In the genomic region with DNA sequence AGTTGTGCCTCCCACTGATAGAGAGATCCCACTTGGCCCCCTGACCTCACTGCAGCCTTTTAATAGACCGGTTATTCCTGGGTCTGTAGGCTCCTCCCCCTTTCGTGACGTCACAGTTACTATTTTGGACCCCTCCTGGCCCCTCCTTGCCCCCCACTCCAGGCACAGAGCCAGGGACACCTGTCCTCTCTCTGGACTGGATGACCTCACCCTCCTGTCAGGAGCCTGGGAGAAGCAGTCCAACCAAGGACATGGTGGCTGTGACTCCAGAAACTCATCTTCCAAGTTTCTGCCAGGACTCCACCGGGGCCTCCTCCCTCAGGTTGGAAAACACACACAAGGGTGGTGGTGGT, we compare ENCODE assay signal across 7 mouse cellular contexts. TPM values are rescaled to one million over a fixed set of nuclear protein-coding genes. Genes with fewer than 3 reads are reported as not detected.
DNase-seq lines count a peak whose midpoint lies in the region; ATAC-seq and TF ChIP-seq lines count a peak whose summit lies in the region.

No protein-coding gene starts in this region.

- WGBS in neural tube, embryonic 11.5 days: 81% methylated on average over 4 of the region's 4 CpGs
- 25% methylated on average over 4 of the region's 4 CpGs for WGBS in heart, adult 2 months
- 39% methylated on average over 4 of the region's 4 CpGs for WGBS in liver, embryonic 13.5 days (ENCODE audit: insufficient replicate concordance)
- 78% methylated on average over 4 of the region's 4 CpGs for WGBS in forebrain, embryonic 10.5 days

- H3K36me3 ChIP-seq in neural tube, embryonic 11.5 days (ENCODE audit: control insufficient read depth, insufficient read depth, low read length): peaks cover 3% of the 10 kb centered on the region
- H3K36me3 ChIP-seq in heart, adult 2 months (ENCODE audit: control insufficient read depth, insufficient read depth, low read length): peaks cover 8% of the 10 kb centered on the region; the same call in 1 of the 2 replicates
- no peaks in the 10 kb centered on the region for H3K36me3 ChIP-seq in liver, embryonic 13.5 days
- peaks cover 14% of the 10 kb centered on the region for H3K36me3 ChIP-seq in forebrain, embryonic 10.5 days (replicated peaks)

- no peak overlapping the region for H3K4me3 ChIP-seq in neural tube, embryonic 11.5 days (ENCODE audit: low read depth, low read length)
- no peak overlapping the region for H3K4me3 ChIP-seq in heart, adult 2 months
- no peak overlapping the region for H3K4me3 ChIP-seq in liver, embryonic 13.5 days (replicated peaks)
- no peak overlapping the region for H3K4me3 ChIP-seq in forebrain, embryonic 10.5 days

- no peak overlapping the region for H3K9ac ChIP-seq in neural tube, embryonic 11.5 days (ENCODE audit: low read length)
- 0 out of 2 replicates have a peak overlapping the region, but pooled peaks have one; percentile 17 for H3K9ac ChIP-seq in heart, adult 2 months (ENCODE audit: low read depth, low read length)
- H3K9ac ChIP-seq in liver, embryonic 13.5 days: no peak overlapping the region

- peaks cover 35% of the 10 kb centered on the region for H3K4me1 ChIP-seq in neural tube, embryonic 11.5 days (ENCODE audit: control insufficient read depth, insufficient read depth, low read length)
- H3K4me1 ChIP-seq in heart, adult 2 months (ENCODE audit: control insufficient read depth, insufficient read depth, low read length): peaks cover 47% of the 10 kb centered on the region
- H3K4me1 ChIP-seq in liver, embryonic 13.5 days (replicated peaks): peaks cover 94% of the 10 kb centered on the region
- H3K4me1 ChIP-seq in forebrain, embryonic 10.5 days: peaks cover 87% of the 10 kb centered on the region

- 0 out of 2 replicates have a peak, but pooled peaks have one; percentile 6 for TF ChIP-seq POLR2A in heart, adult 2 months (IDR thresholded peaks at IDR 0.05; ENCODE audit: insufficient read depth, low read depth, low read length)

- peak; percentile 74; the same call in 1 of the 2 replicates for TF ChIP-seq EP300 in heart, adult 2 months (IDR thresholded peaks at IDR 0.05; ENCODE audit: insufficient read depth, low read depth, low read length)

- TF ChIP-seq CTCF in heart, adult 2 months (IDR thresholded peaks at IDR 0.05): no peak

- intact Hi-C loops in heart, adult 2 months (cut with DNase I): no loop called here

- no peak for ATAC-seq in neural tube, embryonic 11.5 days (ENCODE audit: insufficient read depth, low FRiP score, low TSS enrichment)
- ATAC-seq in liver, embryonic 13.5 days (ENCODE audit: low read depth): no peak

- H3K79me2 ChIP-seq in heart, adult 2 months (replicated peaks; ENCODE audit: control insufficient read depth, insufficient read depth, low read length): peaks cover 3% of the 10 kb centered on the region; the same call in 1 of the 2 replicates

- H3K9me3 ChIP-seq in neural tube, embryonic 11.5 days (ENCODE audit: control insufficient read depth, low read length): no peaks in the 10 kb centered on the region
- H3K9me3 ChIP-seq in liver, embryonic 13.5 days (replicated peaks): no peaks in the 10 kb centered on the region
- no peaks in the 10 kb centered on the region for H3K9me3 ChIP-seq in forebrain, embryonic 10.5 days

- no peak overlapping the region for H3K4me2 ChIP-seq in neural tube, embryonic 11.5 days (ENCODE audit: low read depth)
- H3K4me2 ChIP-seq in liver, embryonic 13.5 days: 0 out of 2 replicates have a peak overlapping the region, but pooled peaks have one; percentile 85

- H3K27ac ChIP-seq in neural tube, embryonic 11.5 days (ENCODE audit: low read depth, low read length): no peak overlapping the region
- H3K27ac ChIP-seq in heart, adult 2 months: peak overlapping the region; percentile 92
- H3K27ac ChIP-seq in liver, embryonic 13.5 days: no peak overlapping the region
- no peak overlapping the region for H3K27ac ChIP-seq in forebrain, embryonic 10.5 days

- no peaks in the 10 kb centered on the region for H3K27me3 ChIP-seq in neural tube, embryonic 11.5 days (ENCODE audit: control insufficient read depth, insufficient read depth, low read length)
- no peaks in the 10 kb centered on the region for H3K27me3 ChIP-seq in heart, adult 2 months (ENCODE audit: control insufficient read depth, insufficient read depth, low read length)
- H3K27me3 ChIP-seq in liver, embryonic 13.5 days: peaks cover 10% of the 10 kb centered on the region
- peaks cover 18% of the 10 kb centered on the region for H3K27me3 ChIP-seq in forebrain, embryonic 10.5 days (ENCODE audit: poor library complexity, severe bottlenecking)

- peak; percentile 5 for DNase-seq in neural tube, embryonic 11.5 days (ENCODE audit: low spot score)
- DNase-seq in neural tube, embryonic 10.5 days (ENCODE audit: extremely low spot score, low spot score): no peak
- DNase-seq in cerebellum, adult 9-11 months: peak; percentile 80
- DNase-seq in heart, adult 2 months: peak; percentile 82 to 88
- DNase-seq in liver, embryonic 13.5 days: no peak
- no peak for DNase-seq in forebrain, embryonic 10.5 days (ENCODE audit: extremely low spot score, low spot score)
- no peak for DNase-seq in adipocyte (ENCODE audit: low spot score)

RNA-seq across cellular contexts. Expression of a gene that starts 10.0 kb away (rescaled TPM):
- 41.1 and 42.7 TPM in 2 replicates for polyA plus RNA-seq in neural tube, embryonic 11.5 days (2014; fragmentation: Nextera tagmentation; extraction: Ambion mirVana)
- total RNA-seq in heart, adult 2 months (2021): 100 to 1,000 TPM; 113 to 137 TPM
- polyA plus RNA-seq in heart, adult 2 months (2012; rRNA removed): 92.6 and 98.5 TPM in 2 replicates
- polyA plus RNA-seq in liver, embryonic 13.5 days (2015; fragmentation: Nextera tagmentation; extraction: Ambion mirVana): 12.8 and 12.9 TPM in 2 replicates
- 39.8 and 44.6 TPM in 2 replicates for polyA plus RNA-seq in forebrain, embryonic 10.5 days (2016; fragmentation: Nextera tagmentation; extraction: Ambion mirVana)

RNA-seq across cellular contexts. Expression of a gene that starts 28.7 kb away (rescaled TPM):
- 17.9 and 18.6 TPM in 2 replicates for polyA plus RNA-seq in neural tube, embryonic 11.5 days (2014; fragmentation: Nextera tagmentation; extraction: Ambion mirVana)
- under 1 TPM; 0.26 to 0.32 TPM for total RNA-seq in heart, adult 2 months (2021)
- polyA plus RNA-seq in heart, adult 2 months (2012; rRNA removed): 0.45 and 0.56 TPM in 2 replicates
- polyA plus RNA-seq in liver, embryonic 13.5 days (2015; fragmentation: Nextera tagmentation; extraction: Ambion mirVana): 14.6 and 16.4 TPM in 2 replicates
- polyA plus RNA-seq in forebrain, embryonic 10.5 days (2016; fragmentation: Nextera tagmentation; extraction: Ambion mirVana): 27.3 TPM in 2 replicates

RNA-seq across cellular contexts. Expression of a gene that starts 30.6 kb away (rescaled TPM):
- polyA plus RNA-seq in neural tube, embryonic 11.5 days (2014; fragmentation: Nextera tagmentation; extraction: Ambion mirVana): 30.0 and 35.3 TPM in 2 replicates
- total RNA-seq in heart, adult 2 months (2021): 10 to 100 TPM; 44.8 to 50.6 TPM
- 89.9 and 95.3 TPM in 2 replicates for polyA plus RNA-seq in heart, adult 2 months (2012; rRNA removed)
- polyA plus RNA-seq in liver, embryonic 13.5 days (2015; fragmentation: Nextera tagmentation; extraction: Ambion mirVana): 14.0 and 14.4 TPM in 2 replicates
- polyA plus RNA-seq in forebrain, embryonic 10.5 days (2016; fragmentation: Nextera tagmentation; extraction: Ambion mirVana): 38.0 and 39.5 TPM in 2 replicates

RNA-seq across cellular contexts. Expression of a gene that starts 34.9 kb away (rescaled TPM):
- polyA plus RNA-seq in neural tube, embryonic 11.5 days (2014; fragmentation: Nextera tagmentation; extraction: Ambion mirVana): 74.2 and 81.9 TPM in 2 replicates
- total RNA-seq in heart, adult 2 months (2021): 10 to 100 TPM; 49.4 to 50.2 TPM
- 32.5 and 42.4 TPM in 2 replicates for polyA plus RNA-seq in heart, adult 2 months (2012; rRNA removed)
- polyA plus RNA-seq in liver, embryonic 13.5 days (2015; fragmentation: Nextera tagmentation; extraction: Ambion mirVana): 92.6 and 95.3 TPM in 2 replicates
- polyA plus RNA-seq in forebrain, embryonic 10.5 days (2016; fragmentation: Nextera tagmentation; extraction: Ambion mirVana): 137 and 141 TPM in 2 replicates

RNA-seq across cellular contexts. Expression of a gene that starts 48.6 kb away (rescaled TPM):
- not detected in 2 replicates for polyA plus RNA-seq in neural tube, embryonic 11.5 days (2014; fragmentation: Nextera tagmentation; extraction: Ambion mirVana)
- 1 to 10 TPM in 1 of 2 experiments, under 1 TPM in 1; 0.89 to 1.1 TPM for total RNA-seq in heart, adult 2 months (2021)
- 0.70 and 0.74 TPM in 2 replicates for polyA plus RNA-seq in heart, adult 2 months (2012; rRNA removed)
- 0.06 and 0.08 TPM in 2 replicates for polyA plus RNA-seq in liver, embryonic 13.5 days (2015; fragmentation: Nextera tagmentation; extraction: Ambion mirVana)
- 0.05 and 0.06 TPM in 2 replicates for polyA plus RNA-seq in forebrain, embryonic 10.5 days (2016; fragmentation: Nextera tagmentation; extraction: Ambion mirVana)

Comparison
In these comparisons a context has a peak if more than half of its experiments do, and no peak if none do; other contexts are left out.
1. DNase-seq: peak in neural tube, embryonic 11.5 days (single experiment), cerebellum, adult 9-11 months (single experiment) and heart, adult 2 months (2 of 2); none in neural tube, embryonic 10.5 days (single experiment), liver, embryonic 13.5 days (single experiment), forebrain, embryonic 10.5 days (single experiment) and adipocyte (single experiment).
2. RNA of a gene that starts 28.7 kb away (polyA plus RNA-seq): 27.3 TPM in forebrain, embryonic 10.5 days, 17.9 to 18.6 TPM in neural tube, embryonic 11.5 days and 14.6 to 16.4 TPM in liver, embryonic 13.5 days; 0.45 to 0.56 TPM in heart, adult 2 months; every median in the first group is over 10 times any median in the second.